Mouse (Mus musculus) intestine, embryonic 16.5 days (tissue): ENCODE results near the gene Socs1. TPM values are rescaled to one million over a fixed set of nuclear protein-coding genes. Genes with fewer than 3 reads are reported as not detected.

ENCODE experiments used
- ATAC-seq: fragments of 200-750 bp; cut with Nextera tagmentation; 2 replicates; pipeline ENCODE4 v1.8.0; 2017; ENCODE audit warnings: moderate TSS enrichment, moderate library complexity
- H3K27ac ChIP-seq: fragments of 300-500 bp; sonication (generic); 2 replicates; pipeline ENCODE4 v1.5.1; 2014; ENCODE audit warnings: mild to moderate bottlenecking, low read length
- H3K27me3 ChIP-seq: fragments of 300-500 bp; sonication (generic); replicated peaks from 2 replicates; pipeline ENCODE4 v1.6.1; 2014; ENCODE audit warnings: low read length, control low read depth, mixed read lengths; ENCODE audit not compliant: control insufficient read depth, insufficient read depth
- H3K36me3 ChIP-seq: fragments of 300-500 bp; sonication (generic); 2 replicates; pipeline ENCODE4 v1.6.1; 2014; ENCODE audit warnings: low read length, control low read depth; ENCODE audit not compliant: control insufficient read depth, insufficient read depth
- H3K4me1 ChIP-seq: fragments of 300-500 bp; sonication (generic); 2 replicates; pipeline ENCODE4 v1.6.1; 2014; ENCODE audit warnings: low read length, control low read depth, mixed read lengths; ENCODE audit not compliant: control insufficient read depth, insufficient read depth
- H3K4me2 ChIP-seq: fragments of 300-500 bp; sonication (generic); 2 replicates; pipeline ENCODE4 v1.6.1; 2014; ENCODE audit warnings: low read depth, low read length, control low read depth
- H3K4me3 ChIP-seq: fragments of 300-500 bp; sonication (generic); 2 replicates; pipeline ENCODE4 v1.5.1; 2014; ENCODE audit warnings: mild to moderate bottlenecking, low read length
- H3K9ac ChIP-seq: fragments of 300-500 bp; sonication (generic); 2 replicates; pipeline ENCODE4 v1.6.1; 2014; ENCODE audit warnings: low read depth, low read length
- H3K9me3 ChIP-seq: fragments of 300-500 bp; sonication (generic); 2 replicates; pipeline ENCODE4 v1.6.1; 2016; ENCODE audit warnings: low read length, control low read depth; ENCODE audit not compliant: control insufficient read depth
- WGBS: fragments of 180-500 bp; shearing (Covaris S2); extraction: QIAGEN DNeasy Blood & Tissue Kit; methylation state at CpG from one replicate; pipeline ENCODE4 v1.1.7; 2014; 5-methylcytosine and 5-hydroxymethylcytosine counted together
- polyA plus RNA-seq: library from polyadenylated mRNA; unstranded; fragments of >200 nt; fragmentation: Nextera tagmentation; extraction: Ambion mirVana; gene quantifications from 2 replicates; pipeline ENCODE4 v1.2.1, GENCODE M21; 2015

Socs1 gene
- polyA plus RNA-seq, 1 experiment from 2014 or later, result 4.9 TPM

GRCm38 (mm10) chr16:10783152-10783434 is 2.2 kb downstream of the Socs1 start:
- H3K9ac ChIP-seq, result peak overlapping the region; percentile 17; the same call in 1 of the 2 replicates
- H3K9me3 ChIP-seq, result no peaks in the 10 kb centered on the region
- H3K4me3 ChIP-seq, result peak overlapping the region; percentile 17
- H3K36me3 ChIP-seq, result 0 out of 2 replicates have a peak, but pooled peaks cover 2% of the 10 kb centered on the region
- peak overlapping the region; percentile 97; the same call in 1 of the 2 replicates for H3K4me2 ChIP-seq
- peaks cover 19% of the 10 kb centered on the region for H3K4me1 ChIP-seq
- H3K27ac ChIP-seq, result no peak overlapping the region
- no peak for ATAC-seq
- WGBS, result 0% methylated on average over 1 of the region's 1 CpGs
- H3K27me3 ChIP-seq, result no peaks in the 10 kb centered on the region

GRCm38 (mm10) chr16:10782377-10783151 is 2.8 kb downstream of the Socs1 start:
- ATAC-seq, result no peak
- peak overlapping the region; percentile 97 for H3K4me2 ChIP-seq
- 0 out of 2 replicates have a peak, but pooled peaks cover 2% of the 10 kb centered on the region for H3K36me3 ChIP-seq
- peak overlapping the region; percentile 40; the same call in 1 of the 2 replicates for H3K9ac ChIP-seq
- no peak overlapping the region for H3K27ac ChIP-seq
- H3K27me3 ChIP-seq, result no peaks in the 10 kb centered on the region
- 63% methylated on average over 6 of the region's 6 CpGs for WGBS
- H3K4me3 ChIP-seq, result peak overlapping the region; percentile 17; the same call in 1 of the 2 replicates
- H3K4me1 ChIP-seq, result peaks cover 19% of the 10 kb centered on the region
- no peaks in the 10 kb centered on the region for H3K9me3 ChIP-seq

GRCm38 (mm10) chr16:10781862-10782371 is 3.4 kb downstream of the Socs1 start:
- Histone ChIP-seq H3K36me3 (0 out of 2 replicates have a peak, but pooled peaks cover 2% of the 10 kb centered on the region), H3K9ac (no peak overlapping the region), H3K27ac (no peak overlapping the region), H3K4me2 (no peak overlapping the region), H3K27me3 (no peaks in the 10 kb centered on the region), H3K4me3 (no peak overlapping the region), H3K4me1 (peaks cover 19% of the 10 kb centered on the region), H3K9me3 (no peaks in the 10 kb centered on the region)
- WGBS, result 55% methylated on average over 9 of the region's 9 CpGs
- no peak for ATAC-seq

- ATAC-seq, result no peak
- Histone ChIP-seq H3K4me2 (no peak overlapping the region), H3K27me3 (no peaks in the 10 kb centered on the region), H3K27ac (no peak overlapping the region), H3K9ac (no peak overlapping the region), H3K9me3 (no peaks in the 10 kb centered on the region), H3K4me1 (peaks cover 14% of the 10 kb centered on the region), H3K36me3 (0 out of 2 replicates have a peak, but pooled peaks cover 2% of the 10 kb centered on the region), H3K4me3 (no peak overlapping the region)
- 65% methylated on average over 5 of the region's 5 CpGs for WGBS
These were observed 4.7 kb downstream of the Socs1 start for GRCm38 (mm10) chr16:10780631-10781120.

- H3K36me3 ChIP-seq, result 0 out of 2 replicates have a peak, but pooled peaks cover 2% of the 10 kb centered on the region
- H3K9ac ChIP-seq, result no peak overlapping the region
- H3K4me1 ChIP-seq, result peaks cover 5% of the 10 kb centered on the region
- no peak for ATAC-seq
- H3K4me2 ChIP-seq, result no peak overlapping the region
- H3K4me3 ChIP-seq, result no peak overlapping the region
- H3K27ac ChIP-seq, result no peak overlapping the region
- WGBS, result 71% methylated on average over 5 of the region's 5 CpGs
- H3K9me3 ChIP-seq, result no peaks in the 10 kb centered on the region
- H3K27me3 ChIP-seq, result no peaks in the 10 kb centered on the region
These were observed 7.7 kb downstream of the Socs1 start for GRCm38 (mm10) chr16:10777579-10778160.

GRCm38 (mm10) chr16:10776322-10776721 is 9.0 kb downstream of the Socs1 start:
- Histone ChIP-seq H3K4me2 (no peak overlapping the region), H3K9me3 (no peaks in the 10 kb centered on the region), H3K36me3 (no peaks in the 10 kb centered on the region), H3K27ac (no peak overlapping the region), H3K27me3 (no peaks in the 10 kb centered on the region), H3K9ac (no peak overlapping the region), H3K4me1 (no peaks in the 10 kb centered on the region), H3K4me3 (no peak overlapping the region)
- ATAC-seq, result no peak
- WGBS, result 55% methylated on average over 7 of the region's 7 CpGs

GRCm38 (mm10) chr16:10774726-10775125 is 10.6 kb downstream of the Socs1 start:
- Histone ChIP-seq H3K27ac (no peak overlapping the region), H3K9ac (no peak overlapping the region), H3K27me3 (no peaks in the 10 kb centered on the region), H3K4me2 (no peak overlapping the region), H3K9me3 (no peaks in the 10 kb centered on the region), H3K4me3 (no peak overlapping the region), H3K36me3 (no peaks in the 10 kb centered on the region), H3K4me1 (peaks cover 2% of the 10 kb centered on the region; the same call in 1 of the 2 replicates)
- 57% methylated on average over 4 of the region's 4 CpGs for WGBS
- no peak for ATAC-seq

GRCm38 (mm10) chr16:10773543-10773942 is 11.8 kb downstream of the Socs1 start:
- 82% methylated on average over 8 of the region's 8 CpGs for WGBS

GRCm38 (mm10) chr16:10771769-10772510 is 13.4 kb downstream of the Socs1 start:
- Histone ChIP-seq H3K4me3 (no peak overlapping the region), H3K36me3 (no peaks in the 10 kb centered on the region), H3K9ac (no peak overlapping the region), H3K9me3 (no peaks in the 10 kb centered on the region), H3K27ac (no peak overlapping the region), H3K4me1 (peaks cover 5% of the 10 kb centered on the region; the same call in 1 of the 2 replicates), H3K4me2 (no peak overlapping the region), H3K27me3 (no peaks in the 10 kb centered on the region)
- no peak for ATAC-seq
- WGBS, result 75% methylated on average over 19 of the region's 19 CpGs

More at GRCm38 (mm10) chr16:10773543-10773942, 11.8 kb downstream of the Socs1 start:
- Histone ChIP-seq H3K36me3 (no peaks in the 10 kb centered on the region), H3K9ac (no peak overlapping the region), H3K27me3 (no peaks in the 10 kb centered on the region), H3K4me3 (no peak overlapping the region), H3K4me2 (no peak overlapping the region), H3K27ac (no peak overlapping the region), H3K9me3 (no peaks in the 10 kb centered on the region), H3K4me1 (peaks cover 5% of the 10 kb centered on the region; the same call in 1 of the 2 replicates)
- ATAC-seq, result no peak
